Mouse (Mus musculus) liver, embryonic 16.5 days (tissue): ENCODE measurements around the gene Itga11. TPM values are rescaled to one million over a fixed set of nuclear protein-coding genes. Genes with fewer than 3 reads are reported as not detected.

Experiments used
- ATAC-seq: fragments of 200-750 bp; cut with Nextera tagmentation; 2 replicates; pipeline ENCODE4 v1.8.0; 2017; ENCODE audit warnings: low read depth, mild to moderate bottlenecking, moderate number of reproducible peaks, moderate library complexity
- H3K27ac ChIP-seq: fragments of 300-500 bp; sonication (generic); 2 replicates; pipeline ENCODE4 v1.5.1; 2014; ENCODE audit warnings: mild to moderate bottlenecking, low read length
- H3K27me3 ChIP-seq: fragments of 300-500 bp; sonication (generic); 2 replicates; pipeline ENCODE4 v1.6.1; 2014; ENCODE audit warnings: low read depth, low read length, mixed read lengths; ENCODE audit not compliant: control insufficient read depth, insufficient read depth
- H3K36me3 ChIP-seq: fragments of 300-500 bp; sonication (generic); 2 replicates; pipeline ENCODE4 v1.6.1; 2014; ENCODE audit warnings: mild to moderate bottlenecking; ENCODE audit not compliant: control insufficient read depth, insufficient read depth
- H3K4me1 ChIP-seq: fragments of 300-500 bp; sonication (generic); 2 replicates; pipeline ENCODE4 v1.6.1; 2014; ENCODE audit warnings: low read depth, low read length, mixed read lengths; ENCODE audit not compliant: control insufficient read depth
- H3K4me2 ChIP-seq: fragments of 300-500 bp; sonication (generic); 2 replicates; pipeline ENCODE4 v1.6.1; 2014; ENCODE audit warnings: low read depth, low read length, mixed read lengths
- H3K4me3 ChIP-seq: fragments of 300-500 bp; sonication (generic); 2 replicates; pipeline ENCODE4 v1.5.1; 2014; ENCODE audit warnings: low read depth, mild to moderate bottlenecking, low read length
- H3K9ac ChIP-seq: fragments of 300-500 bp; sonication (generic); 2 replicates; pipeline ENCODE4 v1.6.1; 2014; ENCODE audit warnings: low read depth, low read length
- H3K9me3 ChIP-seq: fragments of 300-500 bp; sonication (generic); replicated peaks from 2 replicates; pipeline ENCODE4 v1.6.1; 2016; ENCODE audit warnings: low read length; ENCODE audit not compliant: control insufficient read depth
- WGBS: fragments of 180-500 bp; shearing (Covaris S2); extraction: QIAGEN DNeasy Blood & Tissue Kit; methylation state at CpG from one replicate; pipeline ENCODE4 v1.1.7; 2014; ENCODE audit not compliant: insufficient replicate concordance; 5-methylcytosine and 5-hydroxymethylcytosine counted together
- polyA plus RNA-seq: library from polyadenylated mRNA; unstranded; fragments of >200 nt; fragmentation: Nextera tagmentation; extraction: Ambion mirVana; gene quantifications from 2 replicates; pipeline ENCODE4 v1.2.1, GENCODE M21; 2015

Gene Itga11
- polyA plus RNA-seq, 1 experiment from 2014 or later, result 0.12 TPM

DNA sequence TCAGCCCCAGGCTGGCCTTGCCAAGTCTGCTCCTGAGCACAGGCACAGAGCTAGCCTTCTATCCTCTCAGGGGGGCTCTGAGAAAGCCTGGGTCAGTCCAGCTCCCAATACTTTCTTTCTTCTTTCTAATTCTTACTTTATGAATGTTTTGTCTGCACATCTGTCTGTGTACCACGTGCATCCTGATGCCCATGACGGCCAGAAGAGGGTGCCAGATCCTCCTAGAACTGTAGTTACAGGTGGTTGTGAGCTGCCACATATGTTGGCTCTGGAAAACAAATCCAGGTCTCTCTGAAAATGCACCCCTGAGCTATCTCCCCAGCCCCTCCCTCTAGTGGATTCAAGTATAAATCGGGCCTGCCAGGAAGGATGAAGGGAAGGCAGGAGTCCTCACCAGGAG, 82.0 kb downstream of the Itga11 start:
- no peak overlapping the region for H3K4me2 ChIP-seq
- H3K4me1 ChIP-seq, result no peaks in the 10 kb centered on the region
- no peaks in the 10 kb centered on the region; the same call in 1 of the 2 replicates for H3K27me3 ChIP-seq
- ATAC-seq, result no peak
- H3K4me3 ChIP-seq, result no peak overlapping the region
- no peak overlapping the region for H3K9ac ChIP-seq
- WGBS, result 31% methylated on average over 3 of the region's 3 CpGs
- no peaks in the 10 kb centered on the region for H3K9me3 ChIP-seq
- H3K36me3 ChIP-seq, result no peaks in the 10 kb centered on the region
- no peak overlapping the region for H3K27ac ChIP-seq

DNA sequence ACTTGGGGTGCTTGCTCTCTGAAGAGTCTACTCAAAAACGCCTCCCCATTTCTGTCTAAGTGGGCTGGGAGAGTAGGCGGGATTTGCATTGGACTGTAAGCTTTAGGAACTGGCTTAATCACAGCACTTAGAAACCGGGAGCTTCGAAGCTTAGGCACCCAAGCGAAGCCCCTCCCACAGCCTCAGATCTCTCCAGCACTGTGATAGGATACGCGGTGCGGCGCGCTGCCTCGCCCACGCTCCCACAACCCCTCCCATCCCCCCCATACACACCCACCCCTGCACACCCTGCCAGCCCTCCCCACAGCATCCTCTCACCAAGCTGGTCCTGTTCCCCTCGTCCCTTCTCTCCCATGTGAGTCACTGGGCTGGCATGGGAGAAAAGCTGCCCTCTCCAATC, 85.9 kb downstream of the Itga11 start:
- Histone ChIP-seq H3K4me1 (no peaks in the 10 kb centered on the region), H3K4me2 (no peak overlapping the region), H3K4me3 (no peak overlapping the region), H3K36me3 (no peaks in the 10 kb centered on the region), H3K27me3 (no peaks in the 10 kb centered on the region; the same call in 1 of the 2 replicates), H3K9ac (no peak overlapping the region), H3K9me3 (no peaks in the 10 kb centered on the region), H3K27ac (no peak overlapping the region)
- no peak for ATAC-seq
- WGBS, result 9% methylated on average over 13 of the region's 13 CpGs

DNA sequence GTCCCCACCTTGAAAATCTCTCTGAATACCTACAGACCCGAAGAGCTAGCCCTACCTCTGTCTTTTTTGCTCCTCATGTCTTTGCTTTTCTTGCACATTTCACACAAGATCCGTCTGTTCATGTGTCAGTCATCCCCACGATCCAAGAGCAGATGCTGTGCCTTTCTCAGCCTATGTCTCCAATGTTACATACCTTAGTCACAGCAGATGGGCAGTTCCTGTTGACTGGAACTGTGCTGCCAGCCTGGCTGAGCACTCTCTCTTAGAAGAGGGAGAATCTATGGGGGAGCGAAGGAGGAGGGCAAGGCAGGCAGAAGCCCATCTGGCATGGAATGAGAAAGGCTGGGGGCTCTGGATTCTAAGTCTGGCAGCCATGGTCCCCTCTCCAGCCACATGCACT, 87.7 kb downstream of the Itga11 start:
- H3K27me3 ChIP-seq, result no peaks in the 10 kb centered on the region; the same call in 1 of the 2 replicates
- no peaks in the 10 kb centered on the region for H3K36me3 ChIP-seq
- no peak overlapping the region for H3K4me2 ChIP-seq
- no peak overlapping the region for H3K9ac ChIP-seq
- no peak for ATAC-seq
- H3K27ac ChIP-seq, result no peak overlapping the region
- WGBS, result 60% methylated on average over 4 of the region's 4 CpGs
- H3K4me1 ChIP-seq, result no peaks in the 10 kb centered on the region
- no peak overlapping the region for H3K4me3 ChIP-seq
- H3K9me3 ChIP-seq, result no peaks in the 10 kb centered on the region

DNA sequence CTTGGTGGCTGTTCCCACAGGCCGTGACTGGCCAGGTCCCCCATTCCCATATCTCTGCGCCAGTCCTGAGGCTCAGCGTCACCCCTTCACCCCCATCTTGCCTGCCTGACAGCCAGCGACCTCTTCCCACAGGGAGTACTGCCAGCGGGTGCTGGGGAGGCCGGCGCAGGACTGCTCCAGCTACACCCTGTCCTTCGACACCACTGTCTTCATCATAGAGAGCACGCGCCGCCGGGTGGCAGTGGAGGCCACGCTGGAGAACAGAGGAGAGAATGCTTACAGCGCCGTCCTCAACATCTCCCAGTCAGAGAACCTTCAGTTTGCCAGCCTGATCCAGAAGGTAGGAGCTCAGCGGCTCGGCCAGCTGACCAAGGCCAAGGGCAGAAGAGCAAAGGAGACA, 89.8 kb downstream of the Itga11 start:
- Histone ChIP-seq H3K4me1 (no peaks in the 10 kb centered on the region), H3K9me3 (no peaks in the 10 kb centered on the region), H3K4me3 (no peak overlapping the region), H3K27ac (no peak overlapping the region), H3K27me3 (no peaks in the 10 kb centered on the region; the same call in 1 of the 2 replicates), H3K9ac (no peak overlapping the region), H3K4me2 (no peak overlapping the region), H3K36me3 (no peaks in the 10 kb centered on the region)
- ATAC-seq, result no peak
- WGBS, result 61% methylated on average over 17 of the region's 17 CpGs

DNA sequence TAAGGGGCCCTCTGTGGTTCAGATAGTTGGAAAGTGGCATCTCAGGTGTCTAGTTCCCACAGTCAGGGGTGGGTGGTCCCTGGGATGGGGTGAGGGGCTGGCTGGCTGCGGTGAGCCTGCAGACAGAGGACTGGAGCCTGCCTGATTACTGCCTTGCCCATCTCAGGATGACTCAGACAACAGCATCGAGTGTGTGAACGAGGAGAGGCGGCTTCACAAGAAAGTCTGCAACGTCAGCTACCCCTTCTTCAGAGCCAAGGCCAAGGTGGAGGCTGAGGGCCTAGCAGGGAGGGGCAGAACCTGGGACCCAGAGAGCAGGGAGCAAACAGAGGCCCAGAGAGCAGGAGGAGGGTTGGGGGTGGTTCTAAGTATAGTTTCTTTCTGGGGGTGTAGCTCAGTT, 90.7 kb downstream of the Itga11 start:
- Histone ChIP-seq H3K4me2 (no peak overlapping the region), H3K9ac (no peak overlapping the region), H3K4me3 (no peak overlapping the region), H3K27ac (no peak overlapping the region), H3K4me1 (no peaks in the 10 kb centered on the region), H3K9me3 (no peaks in the 10 kb centered on the region), H3K27me3 (no peaks in the 10 kb centered on the region; the same call in 1 of the 2 replicates), H3K36me3 (no peaks in the 10 kb centered on the region)
- WGBS, result 67% methylated on average over 5 of the region's 5 CpGs
- ATAC-seq, result no peak

DNA sequence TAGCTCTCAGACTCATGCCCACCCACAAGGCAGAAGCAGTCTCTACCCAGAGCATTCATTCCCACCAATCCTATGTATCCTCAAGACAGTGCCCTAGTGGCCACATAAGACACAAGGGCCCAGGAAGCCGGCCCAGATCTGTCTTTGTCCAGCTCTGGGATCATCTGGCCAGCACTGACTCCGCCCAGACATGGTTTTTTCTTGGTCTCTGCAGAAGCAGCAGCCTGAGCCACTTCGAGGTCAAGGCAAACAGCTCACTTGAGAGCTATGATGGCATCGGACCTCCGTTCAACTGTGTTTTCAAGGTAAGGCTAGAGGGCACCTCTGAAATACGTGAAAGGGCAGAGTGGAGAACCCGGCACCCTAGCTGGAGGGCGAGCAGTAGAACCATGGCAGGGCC, 95.1 kb downstream of the Itga11 start:
- H3K4me1 ChIP-seq, result no peaks in the 10 kb centered on the region; the same call in 1 of the 2 replicates

DNA sequence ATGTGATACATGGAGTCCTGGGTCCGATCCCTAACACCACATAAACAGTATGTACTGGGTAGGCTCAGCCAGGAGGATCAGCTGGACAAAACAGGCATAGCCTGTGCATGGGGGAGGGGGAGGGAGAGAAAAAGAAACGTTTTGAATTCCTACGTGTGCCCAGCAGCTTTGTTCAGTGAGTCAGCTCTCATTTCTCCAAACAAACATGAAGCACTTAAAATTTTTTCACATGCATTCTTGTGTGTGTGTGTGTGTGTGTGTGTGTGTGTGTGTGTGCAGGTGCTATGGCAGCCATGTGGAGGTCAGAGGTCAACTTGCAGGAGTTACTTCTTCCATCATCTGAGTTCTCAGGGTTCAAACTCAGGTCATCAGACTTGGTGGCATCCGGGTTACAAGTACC, 97.8 kb downstream of the Itga11 start:
- H3K9me3 ChIP-seq, result no peaks in the 10 kb centered on the region
- no peaks in the 10 kb centered on the region for H3K27me3 ChIP-seq
- H3K4me2 ChIP-seq, result no peak overlapping the region
- no peak overlapping the region for H3K4me3 ChIP-seq
- WGBS, result 47% methylated on average over 4 of the region's 4 CpGs
- ATAC-seq, result no peak
- no peak overlapping the region for H3K9ac ChIP-seq
- H3K36me3 ChIP-seq, result no peaks in the 10 kb centered on the region
- H3K4me1 ChIP-seq, result no peaks in the 10 kb centered on the region; the same call in 1 of the 2 replicates
- no peak overlapping the region for H3K27ac ChIP-seq

More for the DNA sequence above, 95.1 kb downstream of the Itga11 start:
- H3K27me3 ChIP-seq, result no peaks in the 10 kb centered on the region
- no peak overlapping the region for H3K4me2 ChIP-seq
- H3K27ac ChIP-seq, result no peak overlapping the region
- no peaks in the 10 kb centered on the region for H3K9me3 ChIP-seq
- ATAC-seq, result no peak
- H3K9ac ChIP-seq, result no peak overlapping the region
- no peaks in the 10 kb centered on the region for H3K36me3 ChIP-seq
- WGBS, result 56% methylated on average over 8 of the region's 8 CpGs
- no peak overlapping the region for H3K4me3 ChIP-seq

DNA sequence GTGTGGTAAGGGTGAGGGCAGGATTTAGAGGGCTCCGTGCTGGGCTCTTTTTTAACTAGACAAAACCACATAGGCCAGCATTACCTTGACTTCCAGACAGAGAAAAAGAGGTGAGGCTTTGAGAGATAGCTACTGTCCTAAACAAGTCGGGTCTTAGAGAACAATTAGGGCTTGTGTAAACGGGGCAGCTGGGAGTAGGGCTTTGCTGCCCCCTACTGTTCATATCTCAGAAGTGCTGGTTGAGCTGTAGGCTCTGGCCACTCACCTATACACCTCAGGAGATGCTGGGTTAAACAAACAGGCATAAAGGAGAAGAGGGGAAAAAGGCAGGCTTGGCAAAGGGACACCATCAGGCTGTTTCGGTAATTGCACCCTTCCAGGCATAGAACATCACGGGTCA, 99.8 kb downstream of the Itga11 start:
- ATAC-seq, result no peak
- 9% methylated on average over 5 of the region's 5 CpGs for WGBS

DNA sequence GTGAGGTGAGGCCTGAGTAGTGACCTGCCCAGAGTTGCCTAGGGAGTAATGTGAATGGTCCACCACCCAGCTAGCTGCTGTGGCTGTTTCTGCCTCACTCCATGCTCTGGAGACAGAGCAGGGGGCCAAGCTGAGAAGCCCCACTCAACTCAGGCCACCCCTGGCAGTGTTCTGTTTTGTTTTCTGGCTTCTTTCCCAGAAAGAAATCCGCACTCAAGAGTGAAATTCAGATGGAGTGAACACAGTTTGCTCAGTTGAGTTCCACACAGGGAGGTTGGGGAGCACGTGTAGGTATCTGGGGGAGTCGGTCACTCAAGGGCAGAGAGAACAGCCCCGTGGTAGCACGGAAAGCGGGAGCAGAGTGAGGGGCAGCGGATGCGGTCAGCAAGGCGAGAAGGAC, 101.1 kb downstream of the Itga11 start:
- Histone ChIP-seq H3K9me3 (no peaks in the 10 kb centered on the region), H3K36me3 (no peaks in the 10 kb centered on the region), H3K27ac (no peak overlapping the region), H3K4me3 (no peak overlapping the region), H3K4me2 (no peak overlapping the region), H3K9ac (no peak overlapping the region), H3K4me1 (no peaks in the 10 kb centered on the region; the same call in 1 of the 2 replicates), H3K27me3 (no peaks in the 10 kb centered on the region)
- 80% methylated on average over 9 of the region's 9 CpGs for WGBS
- ATAC-seq, result no peak

More for the DNA sequence above, 99.8 kb downstream of the Itga11 start:
- Histone ChIP-seq H3K27me3 (no peaks in the 10 kb centered on the region), H3K9me3 (no peaks in the 10 kb centered on the region), H3K4me2 (no peak overlapping the region), H3K9ac (no peak overlapping the region), H3K27ac (no peak overlapping the region), H3K4me3 (no peak overlapping the region), H3K36me3 (no peaks in the 10 kb centered on the region), H3K4me1 (no peaks in the 10 kb centered on the region; the same call in 1 of the 2 replicates)
